Mouse (Mus musculus) cerebral cortex, adult 2 months (tissue): ENCODE data around the gene Samhd1.

Experiments
- WGBS: fragments of 180-500 bp; shearing (Covaris S2); methylation state at CpG from one replicate; pipeline ENCODE4 v1.1.7; 2018; 5-methylcytosine and 5-hydroxymethylcytosine counted together

Gene Samhd1

GRCm38 (mm10) chr2:157052448-157052847 is 82.6 kb downstream of the Samhd1 start:
- WGBS = 62% methylated on average over 8 of the region's 8 CpGs

DNA sequence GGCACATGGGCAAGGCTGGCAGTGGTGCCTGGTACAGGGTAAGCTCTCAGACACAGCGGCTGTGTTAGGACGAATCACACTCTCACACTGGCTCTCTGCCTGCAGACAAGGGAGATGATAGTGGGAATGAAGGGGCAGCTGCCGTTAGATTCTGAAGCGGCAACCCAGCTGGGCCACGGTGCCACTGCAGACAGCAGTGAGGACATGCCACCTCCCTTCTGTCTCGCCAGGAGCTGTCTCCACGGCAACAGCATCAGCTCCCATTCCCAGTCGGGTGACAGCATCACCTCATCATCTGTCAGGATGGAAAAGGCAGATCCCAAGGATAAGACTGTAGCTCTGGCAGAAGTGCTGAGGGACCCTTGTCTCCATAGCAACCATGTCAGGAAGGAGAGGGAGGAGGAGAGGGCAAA is 85.2 kb downstream of the Samhd1 start:
- 27% methylated on average over 8 of the region's 8 CpGs for WGBS

GRCm38 (mm10) chr2:157048395-157049181 is 86.5 kb downstream of the Samhd1 start:
- 34% methylated on average over 13 of the region's 13 CpGs for WGBS
